Mouse (Mus musculus) E14TG2a.4 (cell line): ENCODE results near the gene Cby3.

Source experiments
- H3K27me3 ChIP-seq: 2 replicates; pipeline ENCODE4 v1.6.1; 2014; ENCODE audit warnings: low read length, control low read depth; ENCODE audit not compliant: insufficient read depth
- H3K36me3 ChIP-seq: 2 replicates; pipeline ENCODE4 v1.6.1; 2014; ENCODE audit warnings: low read length, control low read depth; ENCODE audit not compliant: insufficient read depth
- H3K4me1 ChIP-seq: replicated peaks from 2 replicates; pipeline ENCODE4 v1.6.1; 2014; ENCODE audit warnings: low read depth, low read length, control low read depth
- H3K4me3 ChIP-seq: replicated peaks from 2 replicates; pipeline ENCODE4 v1.5.1; 2014; ENCODE audit warnings: mild to moderate bottlenecking, low read length
- H3K9me3 ChIP-seq: 2 replicates; pipeline ENCODE4 v1.6.1; 2014; ENCODE audit warnings: low read length, control low read depth
- CTCF ChIP-seq: conservative IDR thresholded peaks from 2 replicates; pipeline ENCODE4 v1.5.1; 2014; ENCODE audit warnings: low read length
- NANOG ChIP-seq: IDR thresholded peaks from 2 replicates; pipeline ENCODE4 v1.6.1; 2014; ENCODE audit warnings: borderline replicate concordance, low read length, mixed read lengths
- POU5F1 ChIP-seq: IDR thresholded peaks from 2 replicates; pipeline ENCODE4 v1.6.1; 2014; ENCODE audit warnings: low read length, borderline replicate concordance

Cby3 gene

GRCm38 (mm10) chr11:50326302-50326966, 27.8 kb upstream of the Cby3 start:
- Histone ChIP-seq H3K4me3 (peak overlapping the region; percentile 95), H3K4me1 (peaks cover 45% of the 10 kb centered on the region), H3K36me3 (peaks cover 52% of the 10 kb centered on the region), H3K27me3 (no peaks in the 10 kb centered on the region), H3K9me3 (no peaks in the 10 kb centered on the region)
- TF ChIP-seq CTCF (no peak), POU5F1 (no peak), NANOG (no peak)

DNA sequence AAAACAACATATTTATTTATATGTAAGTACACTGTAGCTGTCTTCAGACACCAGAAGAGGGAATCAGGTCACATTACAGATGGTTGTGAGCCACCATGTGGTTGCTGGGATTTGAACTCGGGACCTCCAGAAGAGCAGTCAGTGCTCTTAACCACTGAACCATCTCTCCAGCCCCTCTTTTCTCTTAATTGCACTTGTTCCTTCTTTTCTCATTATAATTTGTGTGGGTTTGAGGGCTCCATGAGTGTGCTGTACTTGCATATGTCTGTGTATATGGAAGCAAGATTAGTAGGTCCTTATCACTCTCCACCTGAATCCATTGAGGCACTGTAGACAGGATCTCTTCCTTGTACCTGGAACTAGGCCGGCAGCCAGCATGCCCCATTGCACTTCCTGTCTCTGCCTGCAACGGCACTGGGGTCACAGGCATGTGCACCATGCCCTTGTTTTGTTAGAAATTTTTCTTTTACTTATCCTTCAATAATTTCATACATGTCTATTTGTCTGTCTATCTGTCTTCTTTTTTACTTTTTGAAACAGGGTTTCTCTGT, 26.1 kb upstream of the Cby3 start:
- H3K4me3 ChIP-seq = no peak overlapping the region
- H3K9me3 ChIP-seq = no peaks in the 10 kb centered on the region
- TF ChIP-seq POU5F1 = no peak
- TF ChIP-seq NANOG = no peak
- no peak for TF ChIP-seq CTCF
- H3K4me1 ChIP-seq = peaks cover 29% of the 10 kb centered on the region
- no peaks in the 10 kb centered on the region for H3K27me3 ChIP-seq
- H3K36me3 ChIP-seq = peaks cover 36% of the 10 kb centered on the region

DNA sequence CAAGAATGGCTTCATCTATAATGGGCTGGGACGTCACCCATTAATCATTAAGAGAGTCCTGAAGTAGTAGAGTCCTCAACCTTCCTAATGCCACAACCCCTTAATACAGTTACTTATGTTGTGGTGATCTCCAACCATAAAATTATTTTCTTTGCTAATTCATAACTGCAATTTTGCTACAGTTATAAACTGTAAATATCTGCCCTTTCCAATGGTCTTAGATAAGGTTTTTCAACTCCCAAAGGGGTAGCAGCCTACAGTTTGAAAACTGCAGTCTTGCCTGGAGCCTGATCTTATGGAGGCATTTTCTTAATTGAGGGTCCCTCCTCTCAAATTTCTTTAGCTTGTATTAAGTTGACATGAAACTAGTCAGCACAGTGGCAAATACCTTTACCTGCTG, 24.9 kb upstream of the Cby3 start:
- Histone ChIP-seq H3K4me1 (peaks cover 17% of the 10 kb centered on the region), H3K4me3 (no peak overlapping the region), H3K9me3 (no peaks in the 10 kb centered on the region), H3K36me3 (peaks cover 25% of the 10 kb centered on the region), H3K27me3 (peaks cover 5% of the 10 kb centered on the region; the same call in 1 of the 2 replicates)
- no peak for TF ChIP-seq CTCF
- no peak for TF ChIP-seq NANOG
- no peak for TF ChIP-seq POU5F1

- Histone ChIP-seq H3K36me3 (peaks cover 12% of the 10 kb centered on the region), H3K4me3 (no peak overlapping the region), H3K4me1 (peaks cover 1% of the 10 kb centered on the region; the same call in 1 of the 2 replicates), H3K9me3 (no peaks in the 10 kb centered on the region), H3K27me3 (peaks cover 5% of the 10 kb centered on the region; the same call in 1 of the 2 replicates)
- TF ChIP-seq CTCF (no peak), NANOG (no peak), POU5F1 (no peak)
Measured at GRCm38 (mm10) chr11:50333181-50333580, 21.1 kb upstream of the Cby3 start.

GRCm38 (mm10) chr11:50336126-50336525, 18.1 kb upstream of the Cby3 start:
- TF ChIP-seq POU5F1 (no peak), CTCF (no peak), NANOG (no peak)
- Histone ChIP-seq H3K36me3 (no peaks in the 10 kb centered on the region), H3K4me3 (no peak overlapping the region), H3K27me3 (peaks cover 5% of the 10 kb centered on the region; the same call in 1 of the 2 replicates), H3K9me3 (no peaks in the 10 kb centered on the region), H3K4me1 (peaks cover 3% of the 10 kb centered on the region; the same call in 1 of the 2 replicates)

- no peak for TF ChIP-seq POU5F1
- no peak for TF ChIP-seq CTCF
- no peak for TF ChIP-seq NANOG
- Histone ChIP-seq H3K4me3 (no peak overlapping the region), H3K9me3 (no peaks in the 10 kb centered on the region), H3K4me1 (peaks cover 3% of the 10 kb centered on the region; the same call in 1 of the 2 replicates), H3K27me3 (peaks cover 5% of the 10 kb centered on the region; the same call in 1 of the 2 replicates), H3K36me3 (no peaks in the 10 kb centered on the region)
Measured at GRCm38 (mm10) chr11:50336891-50337290, 17.4 kb upstream of the Cby3 start.

DNA sequence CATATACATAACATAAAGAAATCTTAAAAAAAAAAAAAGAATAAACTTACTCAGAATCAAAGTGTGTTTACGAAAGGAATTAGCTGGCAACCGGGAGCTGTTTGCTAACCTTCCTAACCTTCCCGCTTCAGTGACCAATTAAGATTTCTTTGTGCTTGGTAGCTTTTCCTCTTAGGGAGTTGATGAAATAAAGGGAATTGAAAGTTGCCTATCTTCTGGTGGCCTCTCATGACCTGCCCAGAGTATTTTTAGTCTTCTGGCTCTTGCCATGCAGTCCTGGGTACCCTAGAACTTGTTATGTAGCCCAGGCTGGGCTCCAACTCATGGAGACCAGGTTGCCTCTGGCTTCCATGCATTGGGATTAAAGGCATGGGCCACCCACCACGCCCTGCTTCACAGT, 8.8 kb upstream of the Cby3 start:
- TF ChIP-seq CTCF = no peak
- TF ChIP-seq NANOG = no peak
- TF ChIP-seq POU5F1 = no peak
- H3K36me3 ChIP-seq = no peaks in the 10 kb centered on the region
- peaks cover 14% of the 10 kb centered on the region for H3K4me1 ChIP-seq
- H3K9me3 ChIP-seq = no peaks in the 10 kb centered on the region
- H3K27me3 ChIP-seq = no peaks in the 10 kb centered on the region
- no peak overlapping the region for H3K4me3 ChIP-seq

- H3K9me3 ChIP-seq = no peaks in the 10 kb centered on the region
- H3K4me3 ChIP-seq = no peak overlapping the region
- no peaks in the 10 kb centered on the region for H3K36me3 ChIP-seq
- H3K27me3 ChIP-seq = no peaks in the 10 kb centered on the region
- peaks cover 14% of the 10 kb centered on the region for H3K4me1 ChIP-seq
- no peak for TF ChIP-seq POU5F1
- TF ChIP-seq NANOG = no peak
- TF ChIP-seq CTCF = no peak
Measured at GRCm38 (mm10) chr11:50346256-50347032, 7.8 kb upstream of the Cby3 start.
